Mouse (Mus musculus) heart, adult 2 months (tissue): ENCODE data around the gene Jam3.

Source experiments
- CTCF ChIP-seq: fragments of 200-600 bp; IDR thresholded peaks from 2 replicates; pipeline ENCODE4 v1.8.1; 2022; ENCODE audit warnings: antibody characterized with exemption, mild to moderate bottlenecking, moderate library complexity
- EP300 ChIP-seq: fragments of 200-500 bp; IDR thresholded peaks from 2 replicates; pipeline ENCODE4 v1.6.1; 2011; ENCODE audit warnings: low read depth, low read length, control low read depth; ENCODE audit not compliant: insufficient read depth
- POLR2A ChIP-seq: fragments of 200-500 bp; IDR thresholded peaks from 2 replicates; pipeline ENCODE4 v1.6.1; 2011; ENCODE audit warnings: mild to moderate bottlenecking, low read depth, low read length, control low read depth; ENCODE audit not compliant: insufficient read depth

- TF ChIP-seq CTCF (no peak), POLR2A (no peak), EP300 (no peak)
Measured at GRCm38 (mm10) chr9:27135372-27135771, 19.8 kb downstream of the Jam3 start.
